Mouse (Mus musculus) intestine, postnatal 0 days (tissue): ENCODE measurements at regions not wholly inside any gene's neighbourhood (a gene's known extent, or its start where the extent isn't known, plus 50 kb on each side); places are given as distances from the start of the nearest gene placed in this dataset.

ENCODE experiments used
- ATAC-seq: fragments of 200-750 bp; cut with Nextera tagmentation; 2 replicates; pipeline ENCODE4 v1.8.0; 2017; ENCODE audit warnings: mild to moderate bottlenecking, moderate TSS enrichment, moderate library complexity
- H3K27ac ChIP-seq: fragments of 300-500 bp; sonication (generic); 2 replicates; pipeline ENCODE4 v1.5.1; 2014; ENCODE audit warnings: mild to moderate bottlenecking, low read depth, low read length, moderate library complexity
- H3K27me3 ChIP-seq: fragments of 300-500 bp; sonication (generic); replicated peaks from 2 replicates; pipeline ENCODE4 v1.6.1; 2014; ENCODE audit warnings: low read length, mixed read lengths; ENCODE audit not compliant: control insufficient read depth, insufficient read depth
- H3K36me3 ChIP-seq: fragments of 300-500 bp; sonication (generic); 2 replicates; pipeline ENCODE4 v1.6.1; 2014; ENCODE audit warnings: mild to moderate bottlenecking, moderate library complexity; ENCODE audit not compliant: control insufficient read depth, insufficient read depth
- H3K4me1 ChIP-seq: fragments of 300-500 bp; sonication (generic); replicated peaks from 2 replicates; pipeline ENCODE4 v1.6.1; 2014; ENCODE audit warnings: antibody characterized with exemption, low read length, mixed read lengths; ENCODE audit not compliant: control insufficient read depth, insufficient read depth
- H3K4me2 ChIP-seq: fragments of 300-500 bp; sonication (generic); replicated peaks from 2 replicates; pipeline ENCODE4 v1.6.1; 2014; ENCODE audit warnings: low read depth, mild to moderate bottlenecking, moderate library complexity
- H3K4me3 ChIP-seq: fragments of 300-500 bp; sonication (generic); 2 replicates; pipeline ENCODE4 v1.5.1; 2014; ENCODE audit warnings: low read depth, low read length
- H3K9ac ChIP-seq: fragments of 300-500 bp; sonication (generic); 2 replicates; pipeline ENCODE4 v1.6.1; 2014; ENCODE audit warnings: mild to moderate bottlenecking, low read depth, low read length
- H3K9me3 ChIP-seq: fragments of 300-500 bp; sonication (generic); 2 replicates; pipeline ENCODE4 v1.6.1; 2016; ENCODE audit warnings: mixed run types; ENCODE audit not compliant: control insufficient read depth
- CTCF ChIP-seq: sonication (generic); IDR thresholded peaks from 2 replicates; pipeline ENCODE4 v1.5.1; 2016; ENCODE audit warnings: low read depth, mild to moderate bottlenecking, control low read depth, antibody characterized with exemption, moderate library complexity
- WGBS: fragments of 180-500 bp; shearing (Covaris S2); extraction: QIAGEN DNeasy Blood & Tissue Kit; methylation state at CpG from one replicate; pipeline ENCODE4 v1.1.7; 2014; 5-methylcytosine and 5-hydroxymethylcytosine counted together

GRCm38 (mm10) chr13:98579731-98580130 lies 57.5 kb downstream of the Tmem174 start:
- Histone ChIP-seq H3K9ac (no peak overlapping the region), H3K27ac (no peak overlapping the region), H3K4me1 (no peaks in the 10 kb centered on the region), H3K4me2 (no peak overlapping the region), H3K36me3 (no peaks in the 10 kb centered on the region), H3K9me3 (no peaks in the 10 kb centered on the region), H3K4me3 (no peak overlapping the region), H3K27me3 (no peaks in the 10 kb centered on the region)
- TF ChIP-seq CTCF: no peak
- 86% methylated on average over 3 of the region's 3 CpGs for WGBS
- no peak for ATAC-seq

GRCm38 (mm10) chr13:98578426-98579066 lies 58.7 kb downstream of the Tmem174 start:
- 43% methylated on average over 11 of the region's 11 CpGs for WGBS
- H3K4me3 ChIP-seq: no peak overlapping the region
- no peak overlapping the region for H3K4me2 ChIP-seq
- H3K9ac ChIP-seq: no peak overlapping the region
- no peaks in the 10 kb centered on the region for H3K36me3 ChIP-seq
- H3K4me1 ChIP-seq: no peaks in the 10 kb centered on the region
- TF ChIP-seq CTCF: no peak
- ATAC-seq: peak; percentile 31; the same call in 1 of the 2 replicates
- no peaks in the 10 kb centered on the region for H3K9me3 ChIP-seq
- H3K27me3 ChIP-seq: peaks cover 1% of the 10 kb centered on the region; the same call in 1 of the 2 replicates
- H3K27ac ChIP-seq: no peak overlapping the region

- TF ChIP-seq CTCF: no peak
- no peaks in the 10 kb centered on the region for H3K36me3 ChIP-seq
- peaks cover 12% of the 10 kb centered on the region for H3K27me3 ChIP-seq
- H3K9ac ChIP-seq: no peak overlapping the region
- H3K4me3 ChIP-seq: no peak overlapping the region
- H3K27ac ChIP-seq: no peak overlapping the region
- ATAC-seq: no peak
- H3K4me1 ChIP-seq: no peaks in the 10 kb centered on the region
- no peaks in the 10 kb centered on the region for H3K9me3 ChIP-seq
- 91% methylated on average over 3 of the region's 3 CpGs for WGBS
- H3K4me2 ChIP-seq: no peak overlapping the region
Measured at GRCm38 (mm10) chr13:98576061-98576460, 61.1 kb downstream of the Tmem174 start.

- TF ChIP-seq CTCF: no peak
- Histone ChIP-seq H3K4me2 (no peak overlapping the region), H3K9ac (no peak overlapping the region), H3K27ac (no peak overlapping the region), H3K27me3 (peaks cover 12% of the 10 kb centered on the region), H3K4me3 (no peak overlapping the region), H3K4me1 (no peaks in the 10 kb centered on the region), H3K9me3 (no peaks in the 10 kb centered on the region), H3K36me3 (no peaks in the 10 kb centered on the region)
- no peak for ATAC-seq
- 72% methylated on average over 12 of the region's 12 CpGs for WGBS
Measured at GRCm38 (mm10) chr13:98574057-98574323, 63.2 kb downstream of the Tmem174 start.

GRCm38 (mm10) chr13:98573261-98574056 lies 63.8 kb downstream of the Tmem174 start:
- ATAC-seq: no peak
- WGBS: 62% methylated on average over 39 of the region's 39 CpGs
- H3K4me3 ChIP-seq: peak overlapping the region; percentile 42
- H3K4me1 ChIP-seq: no peaks in the 10 kb centered on the region
- TF ChIP-seq CTCF: no peak
- peaks cover 12% of the 10 kb centered on the region for H3K27me3 ChIP-seq
- peak overlapping the region; percentile 78 for H3K4me2 ChIP-seq
- no peak overlapping the region for H3K27ac ChIP-seq
- no peaks in the 10 kb centered on the region for H3K9me3 ChIP-seq
- no peak overlapping the region for H3K9ac ChIP-seq
- H3K36me3 ChIP-seq: no peaks in the 10 kb centered on the region

GRCm38 (mm10) chr13:98572581-98573260 lies 64.5 kb downstream of the Tmem174 start:
- no peak overlapping the region for H3K27ac ChIP-seq
- H3K4me3 ChIP-seq: peak overlapping the region; percentile 42
- H3K36me3 ChIP-seq: no peaks in the 10 kb centered on the region
- H3K4me1 ChIP-seq: no peaks in the 10 kb centered on the region
- ATAC-seq: no peak
- H3K27me3 ChIP-seq: peaks cover 12% of the 10 kb centered on the region
- no peaks in the 10 kb centered on the region for H3K9me3 ChIP-seq
- WGBS: 6% methylated on average over 50 of the region's 50 CpGs
- TF ChIP-seq CTCF: peak; percentile 7; the same call in 1 of the 2 replicates
- peak overlapping the region; percentile 78 for H3K4me2 ChIP-seq
- 0 out of 2 replicates have a peak overlapping the region, but pooled peaks have one; percentile 22 for H3K9ac ChIP-seq
